Mouse (Mus musculus): ENCODE data around the gene Sec23ip. TPM values are rescaled to one million over a fixed set of nuclear protein-coding genes. Genes with fewer than 3 reads are reported as not detected.
"Not testable (repeated sequence)": the region's sequence is repeated elsewhere in the genome, so short reads cannot be mapped to it uniquely, and the experiment has no call there.

The Sec23ip gene
- 10 to 100 TPM; 41.7 to 46.2 TPM for total RNA-seq (2021)
- long read RNA-seq, experiment 1, full-length matches to known transcripts = 16 of 37 reads
- long read RNA-seq, experiment 1, partial matches to known transcripts = 3 of 37 reads
- long read RNA-seq, experiment 1, other reads (novel, unspliced or antisense) = 18 of 37 reads
- long read RNA-seq, experiment 2, full-length matches to known transcripts = 36 of 68 reads
- long read RNA-seq, experiment 2, partial matches to known transcripts = 13 of 68 reads
- long read RNA-seq, experiment 2, other reads (novel, unspliced or antisense) = 19 of 68 reads

GRCm38 (mm10) chr7:128744684-128745485 lies at the start of gene Sec23ip:
TSS of gene Sec23ip (plus strand) at chr7:128744943.
- peak; percentile 95 for DNase-seq (ENCODE audit: low spot score in 2 of 2)

- DNase-seq (ENCODE audit: low spot score in 2 of 2) = not testable (repeated sequence)
Observed at GRCm38 (mm10) chr7:128699959-128700358, 44.8 kb upstream of the Sec23ip start.

- peak; percentile 64 to 70 for DNase-seq (ENCODE audit: low spot score in 2 of 2)
Observed at GRCm38 (mm10) chr7:128705735-128706134, 39.0 kb upstream of the Sec23ip start.

- DNase-seq (ENCODE audit: low spot score in 2 of 2) = no peak
Observed at GRCm38 (mm10) chr7:128717991-128718390, 26.8 kb upstream of the Sec23ip start.

- peak; percentile 18 to 27 for DNase-seq (ENCODE audit: low spot score in 2 of 2)
Observed at GRCm38 (mm10) chr7:128724761-128725160, 20.0 kb upstream of the Sec23ip start.

- DNase-seq (ENCODE audit: low spot score in 2 of 2) = no peak
Observed at GRCm38 (mm10) chr7:128725189-128725588, 19.6 kb upstream of the Sec23ip start.

- no peak for DNase-seq (ENCODE audit: low spot score in 2 of 2)
Observed at GRCm38 (mm10) chr7:128726999-128727398, 17.7 kb upstream of the Sec23ip start.

- no peak for DNase-seq (ENCODE audit: low spot score in 2 of 2)
Observed at GRCm38 (mm10) chr7:128727701-128728100, 17.0 kb upstream of the Sec23ip start.

GRCm38 (mm10) chr7:128728738-128729137 lies 16.0 kb upstream of the Sec23ip start:
- DNase-seq (ENCODE audit: low spot score in 2 of 2) = no peak

- no peak for DNase-seq (ENCODE audit: low spot score in 2 of 2)
Observed at GRCm38 (mm10) chr7:128731585-128731984, 13.2 kb upstream of the Sec23ip start.

GRCm38 (mm10) chr7:128738041-128738440 lies 6.7 kb upstream of the Sec23ip start:
- no peak for DNase-seq (ENCODE audit: low spot score in 2 of 2)

GRCm38 (mm10) chr7:128739116-128739461 lies 5.7 kb upstream of the Sec23ip start:
- DNase-seq (ENCODE audit: low spot score in 2 of 2) = no peak

- peak; percentile 48 to 60 for DNase-seq (ENCODE audit: low spot score in 2 of 2)
Observed at GRCm38 (mm10) chr7:128739462-128740277, 5.1 kb upstream of the Sec23ip start.

GRCm38 (mm10) chr7:128740334-128740733 lies 4.4 kb upstream of the Sec23ip start, which contains the start of gene Mcmbp:
TSS of gene Mcmbp (minus strand) at chr7:128740495.
- DNase-seq (ENCODE audit: low spot score in 2 of 2) = peak; percentile 96 to 98

GRCm38 (mm10) chr7:128743898-128744297 lies 845 bp upstream of the Sec23ip start:
- DNase-seq (ENCODE audit: low spot score in 2 of 2) = no peak

GRCm38 (mm10) chr7:128746151-128746550 lies 1.4 kb downstream of the Sec23ip start:
- no peak for DNase-seq (ENCODE audit: low spot score in 2 of 2)

- DNase-seq (ENCODE audit: low spot score in 2 of 2) = peak; percentile 38 to 60
Observed at GRCm38 (mm10) chr7:128748758-128749157, 4.0 kb downstream of the Sec23ip start.

- DNase-seq (ENCODE audit: low spot score in 2 of 2) = no peak
Observed at GRCm38 (mm10) chr7:128750296-128750695, 5.6 kb downstream of the Sec23ip start.

GRCm38 (mm10) chr7:128752012-128752411 lies 7.3 kb downstream of the Sec23ip start:
- DNase-seq (ENCODE audit: low spot score in 2 of 2) = no peak

GRCm38 (mm10) chr7:128755396-128755795 lies 10.7 kb downstream of the Sec23ip start:
- DNase-seq (ENCODE audit: low spot score in 2 of 2) = no peak

- DNase-seq (ENCODE audit: low spot score in 2 of 2) = no peak
Observed at GRCm38 (mm10) chr7:128758948-128759347, 14.2 kb downstream of the Sec23ip start.

Measured in adrenal gland, adult 18-20 months (tissue).